Mouse (Mus musculus): ENCODE data around the gene Pheta1.
A peak's percentile ranks its signal among the peaks of the same experiment; 100 is the strongest.

Pheta1 gene

GRCm38 (mm10) chr5:121848743-121849142, at the start of gene Pheta1:
Gene Pheta1, plus strand, starts transcription at chr5:121848984.
- DNase-seq = peak; percentile 93 to 95

DNA sequence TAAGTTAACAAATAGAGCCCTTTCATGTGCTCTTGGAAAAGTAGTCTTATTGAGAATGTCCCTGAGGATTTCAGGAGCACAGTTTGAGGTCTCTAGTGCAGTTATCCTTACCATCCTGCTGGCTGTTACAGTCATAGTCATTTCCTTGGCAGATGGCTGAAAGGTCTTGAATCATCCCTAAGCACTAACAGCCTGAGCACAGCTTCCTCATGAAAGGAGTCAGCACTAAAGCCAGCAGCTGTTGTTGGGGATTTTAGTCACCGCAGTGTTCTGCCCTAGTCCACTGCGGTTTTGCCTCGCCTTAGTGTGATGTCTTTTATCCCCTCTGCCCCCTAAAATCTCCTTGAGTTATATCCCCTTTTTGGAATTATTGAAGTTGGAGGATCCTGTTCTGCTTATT, 41.6 kb upstream of the Pheta1 start:
- DNase-seq = no peak

GRCm38 (mm10) chr5:121808202-121808601, 40.6 kb upstream of the Pheta1 start:
- no peak for DNase-seq

DNA sequence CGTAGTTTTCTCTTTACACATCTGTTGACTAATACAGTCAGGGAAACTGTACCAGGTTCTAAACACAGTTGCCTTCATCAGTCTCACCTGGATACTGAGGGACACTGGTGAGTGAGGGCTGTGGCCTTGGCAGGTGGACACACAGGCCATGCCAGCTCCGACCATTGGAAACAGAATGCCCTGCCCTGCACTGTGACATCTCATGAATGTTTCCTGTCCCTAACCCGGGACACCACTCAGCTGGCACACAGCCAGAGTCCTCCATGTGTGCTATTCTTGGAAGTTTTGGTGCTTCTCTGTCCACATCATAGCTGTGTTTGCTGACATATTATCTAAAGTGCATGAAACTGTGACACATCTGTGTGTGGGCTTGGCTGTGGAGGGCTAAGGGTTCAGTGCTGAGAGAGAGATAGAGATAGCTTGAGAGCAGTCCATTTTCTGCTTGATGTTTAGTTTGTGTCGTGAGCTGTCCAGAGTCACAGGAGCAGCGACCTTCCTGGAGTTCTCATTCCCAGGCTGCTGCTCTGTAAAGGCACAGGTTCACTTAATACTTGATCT, 39.0 kb upstream of the Pheta1 start:
- DNase-seq = no peak

- no peak for DNase-seq
These were observed 38.2 kb upstream of the Pheta1 start for GRCm38 (mm10) chr5:121810331-121811151.

- DNase-seq = no peak
These were observed 37.3 kb upstream of the Pheta1 start for GRCm38 (mm10) chr5:121811485-121811931.

DNA sequence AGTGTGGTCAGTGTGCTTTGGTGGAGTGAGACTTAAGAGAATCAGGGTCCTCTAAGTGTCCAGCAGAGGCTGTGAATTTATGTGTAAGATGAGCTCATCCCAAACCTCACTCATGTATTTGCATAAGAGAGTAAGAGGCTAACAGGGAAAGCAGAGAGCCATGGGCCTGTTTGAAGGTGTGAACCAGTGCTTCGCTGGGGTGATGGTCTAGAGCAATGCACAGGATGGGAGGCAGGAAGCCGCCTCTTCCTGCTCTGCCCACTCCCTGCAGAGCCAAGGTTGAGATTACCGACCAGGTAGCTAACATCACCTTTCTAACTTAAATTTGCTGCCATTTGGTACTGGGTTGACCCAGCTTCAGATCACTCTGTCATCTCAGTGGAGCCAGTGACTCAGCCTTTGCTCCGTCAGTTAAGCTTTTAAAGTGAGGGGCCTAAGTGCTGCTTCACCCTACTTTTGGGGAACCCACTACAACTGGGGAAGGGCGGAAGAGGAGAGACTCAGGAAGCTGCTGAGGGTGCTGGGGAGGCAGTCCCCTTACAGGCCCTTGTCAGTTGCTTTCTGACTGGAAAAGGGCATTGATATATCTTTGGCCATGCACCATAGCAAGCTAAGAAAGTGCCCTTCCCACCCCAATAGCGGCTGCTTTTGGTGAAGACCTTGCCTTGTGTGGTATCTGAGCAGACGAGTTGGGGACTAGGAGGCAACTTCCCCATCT, 36.1 kb upstream of the Pheta1 start:
- no peak for DNase-seq

DNA sequence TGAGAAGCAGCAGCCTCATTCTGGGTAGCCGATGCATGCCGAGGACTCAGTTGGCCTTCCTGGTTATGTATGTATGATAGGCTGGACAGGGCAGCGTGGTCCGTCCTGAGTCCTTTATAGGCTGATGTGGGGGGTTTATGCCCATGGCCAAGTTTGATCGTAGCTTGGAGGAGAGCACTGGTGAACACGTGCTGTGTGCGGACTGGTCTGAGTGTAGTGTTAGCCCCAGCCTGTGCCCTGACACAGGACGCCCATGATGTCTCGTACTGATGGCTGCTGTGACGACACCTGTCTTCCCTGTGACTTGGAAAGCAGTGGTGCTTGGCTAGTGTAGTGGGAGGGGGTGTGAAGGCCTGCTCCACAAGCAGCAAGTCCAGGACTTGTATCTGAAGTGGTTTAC, 35.0 kb upstream of the Pheta1 start:
- DNase-seq = no peak

DNA sequence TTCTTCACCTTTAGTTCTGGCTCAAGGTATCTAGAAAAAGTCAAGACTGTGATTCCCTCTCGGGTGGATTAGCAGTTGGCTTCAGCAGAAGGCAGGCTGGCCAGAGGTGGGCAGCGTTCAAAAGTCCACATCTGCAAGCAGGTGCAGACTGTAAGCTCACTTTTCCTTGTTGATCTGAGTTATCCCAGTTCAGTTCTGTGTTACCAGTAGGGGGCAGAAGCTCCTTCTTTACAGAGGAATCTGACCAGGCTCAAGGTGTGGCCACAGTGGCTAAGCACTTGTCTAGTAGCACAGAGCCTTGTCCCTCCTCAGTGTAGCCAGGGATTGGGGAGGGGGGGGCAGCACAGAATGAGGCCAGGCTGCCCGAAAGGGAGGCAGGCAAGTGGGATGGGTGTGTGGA, 33.7 kb upstream of the Pheta1 start:
- DNase-seq = peak; percentile 72 to 87

DNA sequence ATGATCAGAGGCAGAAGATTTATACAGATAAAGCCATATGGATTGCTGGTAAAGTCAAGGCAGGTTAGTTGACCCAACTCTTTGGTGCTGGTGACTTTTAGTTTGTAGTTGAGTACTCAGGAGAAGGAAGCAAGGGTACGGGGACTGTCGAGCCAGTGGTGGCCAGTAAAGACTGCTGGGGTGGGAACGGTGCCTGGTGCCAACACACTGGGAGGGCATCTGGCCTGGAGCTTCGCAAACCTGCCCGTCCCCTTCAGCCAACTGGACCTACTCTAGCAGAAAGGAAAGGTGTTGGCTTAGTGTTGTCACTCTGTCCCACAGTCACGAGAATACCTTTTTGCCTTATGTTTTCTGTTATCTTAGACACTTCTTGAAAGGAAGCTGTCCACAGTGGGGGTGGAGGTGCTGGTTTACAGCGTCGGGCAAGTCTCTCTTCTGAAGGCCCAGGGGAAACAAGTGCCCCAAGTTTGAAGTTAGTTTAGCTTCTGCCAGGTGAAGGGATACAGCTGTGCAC, 32.9 kb upstream of the Pheta1 start:
- DNase-seq = no peak

GRCm38 (mm10) chr5:121816611-121817010, 32.2 kb upstream of the Pheta1 start:
- DNase-seq = no peak

- no peak for DNase-seq
These were observed 31.2 kb upstream of the Pheta1 start for GRCm38 (mm10) chr5:121817551-121817950.

GRCm38 (mm10) chr5:121818401-121818800, 30.4 kb upstream of the Pheta1 start:
- DNase-seq = no peak

- no peak for DNase-seq
These were observed 29.9 kb upstream of the Pheta1 start for GRCm38 (mm10) chr5:121818862-121819261.

GRCm38 (mm10) chr5:121819559-121819958, 29.2 kb upstream of the Pheta1 start:
- DNase-seq = no peak

GRCm38 (mm10) chr5:121820161-121820560, 28.6 kb upstream of the Pheta1 start:
- peak; percentile 26 to 46 for DNase-seq

- no peak for DNase-seq
These were observed 28.1 kb upstream of the Pheta1 start for GRCm38 (mm10) chr5:121820657-121821056.

- DNase-seq = peak in 1 of 2 experiments; percentile 3
These were observed 27.7 kb upstream of the Pheta1 start for GRCm38 (mm10) chr5:121821116-121821515.

- peak in 1 of 2 experiments; percentile 5 for DNase-seq
These were observed 27.2 kb upstream of the Pheta1 start for GRCm38 (mm10) chr5:121821552-121821951.

DNA sequence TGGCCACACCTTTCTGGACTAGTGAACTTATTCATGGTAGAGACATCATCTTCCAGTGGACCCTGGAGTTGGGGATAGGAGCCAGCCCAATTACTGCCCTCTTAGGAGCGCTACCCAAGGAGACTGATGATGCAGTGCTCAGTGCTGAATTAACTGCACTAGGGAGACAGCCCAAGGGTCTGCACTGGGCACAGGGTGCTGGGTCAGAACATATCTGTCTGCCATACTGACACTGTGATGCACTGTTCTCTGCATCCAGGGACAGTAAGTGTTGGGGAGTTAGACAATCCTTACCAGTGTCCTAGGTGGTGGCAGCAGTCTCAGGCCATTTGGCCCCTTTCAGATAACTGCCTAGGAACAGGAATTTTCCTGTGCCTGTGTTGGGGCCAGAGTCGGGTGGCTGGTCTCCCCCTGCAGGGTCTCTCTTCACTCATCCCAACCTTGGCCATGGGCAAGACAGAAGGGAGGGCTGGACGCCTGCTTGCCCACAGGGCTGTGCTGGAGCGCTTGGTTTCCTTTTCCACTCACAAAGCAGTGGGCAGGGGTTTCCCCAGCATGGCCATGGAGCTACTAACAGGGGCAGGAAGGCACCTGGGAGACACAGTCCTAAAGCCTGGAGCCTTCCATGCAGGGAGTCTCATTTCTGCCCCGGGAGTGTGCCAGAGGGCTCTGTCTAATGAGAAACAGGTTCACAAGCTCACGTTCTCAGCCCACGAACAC, 25.8 kb upstream of the Pheta1 start:
- DNase-seq = peak in 1 of 2 experiments; percentile 4

GRCm38 (mm10) chr5:121823668-121824067, 25.1 kb upstream of the Pheta1 start:
- DNase-seq = peak in 1 of 2 experiments; percentile 3

DNA sequence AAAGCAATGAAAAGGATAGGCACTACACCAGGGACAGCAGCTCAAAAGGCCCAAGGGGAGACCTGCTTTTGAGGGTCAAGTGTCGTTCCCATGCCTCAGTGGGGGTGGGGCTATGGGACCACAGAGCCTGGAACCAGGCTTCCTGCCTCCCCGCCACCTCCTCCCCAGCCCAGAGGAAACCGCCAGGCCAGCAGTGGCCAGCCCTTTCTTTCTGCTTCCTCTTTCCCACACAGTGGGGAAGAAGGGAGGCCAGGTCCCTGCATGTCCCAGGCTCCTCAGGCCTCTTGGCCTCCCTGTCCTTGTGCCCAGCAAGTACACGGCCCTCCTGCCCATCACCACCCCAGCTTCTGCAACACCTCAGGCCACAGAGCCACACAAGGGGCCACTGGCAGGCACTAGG, 24.7 kb upstream of the Pheta1 start:
- DNase-seq = peak; percentile 46 to 55

DNA sequence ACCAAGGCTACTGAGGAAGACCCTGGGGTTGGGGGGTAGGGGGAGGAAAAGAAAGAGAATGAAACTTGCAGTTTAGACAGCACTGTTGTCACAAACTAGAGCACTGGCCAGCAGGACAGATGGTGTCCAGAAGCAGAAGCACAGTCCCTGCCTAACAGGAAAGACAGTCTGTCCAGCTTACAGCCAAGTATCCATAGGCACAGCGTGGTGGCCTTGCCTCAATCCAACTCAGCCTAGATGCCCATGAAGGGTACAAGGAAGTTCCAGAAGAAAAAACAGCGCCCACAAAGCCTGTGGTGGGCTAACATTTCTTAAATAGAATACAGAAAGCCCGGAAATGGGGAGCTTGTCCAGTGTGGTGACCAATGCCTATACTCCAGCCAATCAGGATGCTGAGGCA, 23.2 kb upstream of the Pheta1 start:
- no peak for DNase-seq
